Mouse (Mus musculus) kidney, adult 11 months (tissue): ENCODE results near the gene Slain1.
A peak's percentile ranks its signal among the peaks of the same experiment; 100 is the strongest.

Source experiments
- DNase-seq: peaks from one replicate; pipeline ENCODE4 v3.0.0; 2022

Gene Slain1

GRCm38 (mm10) chr14:103667036-103667435, 17.0 kb downstream of the Slain1 start:
- no peak for DNase-seq

GRCm38 (mm10) chr14:103679395-103680217, 29.6 kb downstream of the Slain1 start:
- DNase-seq, result no peak

- no peak for DNase-seq
Measured at GRCm38 (mm10) chr14:103680285-103680819, 30.3 kb downstream of the Slain1 start.

- no peak for DNase-seq
Measured at GRCm38 (mm10) chr14:103682633-103683390, 32.8 kb downstream of the Slain1 start.

GRCm38 (mm10) chr14:103686994-103687393, 37.0 kb downstream of the Slain1 start:
- no peak for DNase-seq

GRCm38 (mm10) chr14:103694295-103694694, 44.3 kb downstream of the Slain1 start:
- peak; percentile 26 for DNase-seq

GRCm38 (mm10) chr14:103695620-103696019, 45.6 kb downstream of the Slain1 start:
- DNase-seq, result no peak

- no peak for DNase-seq
Measured at GRCm38 (mm10) chr14:103697101-103697500, 47.1 kb downstream of the Slain1 start.

GRCm38 (mm10) chr14:103699308-103699707, 49.3 kb downstream of the Slain1 start:
- no peak for DNase-seq

GRCm38 (mm10) chr14:103702516-103702915, 52.5 kb downstream of the Slain1 start:
- no peak for DNase-seq

- no peak for DNase-seq
Measured at GRCm38 (mm10) chr14:103704771-103705170, 54.7 kb downstream of the Slain1 start.

GRCm38 (mm10) chr14:103706347-103706746, 56.3 kb downstream of the Slain1 start:
- DNase-seq, result no peak

GRCm38 (mm10) chr14:103708601-103709000, 58.6 kb downstream of the Slain1 start:
- no peak for DNase-seq

GRCm38 (mm10) chr14:103709261-103709660, 59.2 kb downstream of the Slain1 start:
- no peak for DNase-seq

GRCm38 (mm10) chr14:103712986-103713385, 63.0 kb downstream of the Slain1 start:
- DNase-seq, result no peak

GRCm38 (mm10) chr14:103717516-103717915, 67.5 kb downstream of the Slain1 start:
- DNase-seq, result no peak

GRCm38 (mm10) chr14:103717979-103718378, 68.0 kb downstream of the Slain1 start:
- no peak for DNase-seq

- no peak for DNase-seq
Measured at GRCm38 (mm10) chr14:103718393-103718792, 68.4 kb downstream of the Slain1 start.

GRCm38 (mm10) chr14:103718836-103719575, 69.0 kb downstream of the Slain1 start:
- peak; percentile 66 for DNase-seq

- no peak for DNase-seq
Measured at GRCm38 (mm10) chr14:103720163-103720562, 70.1 kb downstream of the Slain1 start.

GRCm38 (mm10) chr14:103720637-103721355, 70.8 kb downstream of the Slain1 start:
- no peak for DNase-seq

- DNase-seq, result no peak
Measured at GRCm38 (mm10) chr14:103723314-103723713, 73.3 kb downstream of the Slain1 start.
